Mouse (Mus musculus): ENCODE data around the gene Psme1. TPM values are rescaled to one million over a fixed set of nuclear protein-coding genes. Genes with fewer than 3 reads are reported as not detected.

Psme1 gene
- total and polyA plus RNA-seq, 3 experiments, result 101 to 264 (median 231) TPM

GRCm38 (mm10) chr14:55575302-55575701 lies 2.6 kb upstream of the Psme1 start, which contains the start of gene Fitm1:
Fitm1 (plus strand) TSS chr14:55575617.
- H3K4me1 ChIP-seq (ENCODE audit: control insufficient read depth, insufficient read depth, low read length), result peaks cover 4% of the 10 kb centered on the region; the same call in 1 of the 2 replicates
- H3K27me3 ChIP-seq (ENCODE audit: control insufficient read depth, insufficient read depth, low read length), result no peaks in the 10 kb centered on the region
- WGBS, result 40% methylated on average over 8 of the region's 8 CpGs
- intact Hi-C loops (cut with DNase I), result no loop called here
- H3K79me2 ChIP-seq (replicated peaks; ENCODE audit: control insufficient read depth, insufficient read depth, low read length), result 0 out of 2 replicates have a peak, but pooled peaks cover 4% of the 10 kb centered on the region
- TF ChIP-seq POLR2A (IDR thresholded peaks at IDR 0.05; ENCODE audit: insufficient read depth, low read depth, low read length) (peak; percentile 85), CTCF (IDR thresholded peaks at IDR 0.05) (no peak), EP300 (IDR thresholded peaks at IDR 0.05; ENCODE audit: insufficient read depth, low read depth, low read length) (peak; percentile 90)
- peak within 1 kb of the TSS; percentile 92 for H3K27ac ChIP-seq
- peak within 1 kb of the TSS; percentile 30 for H3K4me3 ChIP-seq
- H3K36me3 ChIP-seq (ENCODE audit: control insufficient read depth, insufficient read depth, low read length), result no peaks in the 10 kb centered on the region
- peak within 1 kb of the TSS; percentile 84 for H3K9ac ChIP-seq (ENCODE audit: low read depth, low read length)
- peak; percentile 60 to 78 for DNase-seq

- intact Hi-C loops (cut with DNase I), result no loop called here
- TF ChIP-seq POLR2A (IDR thresholded peaks at IDR 0.05; ENCODE audit: insufficient read depth, low read depth, low read length) (0 out of 2 replicates have a peak, but pooled peaks have one; percentile 39), CTCF (IDR thresholded peaks at IDR 0.05) (no peak)
- peak in 1 of 2 experiments; percentile 57 for DNase-seq
- Histone ChIP-seq H3K4me3 (peak overlapping the region; percentile 30; the same call in 1 of the 2 replicates), H3K36me3 (ENCODE audit: control insufficient read depth, insufficient read depth, low read length) (no peaks in the 10 kb centered on the region), H3K79me2 (replicated peaks; ENCODE audit: control insufficient read depth, insufficient read depth, low read length) (0 out of 2 replicates have a peak, but pooled peaks cover 4% of the 10 kb centered on the region), H3K9ac (ENCODE audit: low read depth, low read length) (peak overlapping the region; percentile 84), H3K27me3 (ENCODE audit: control insufficient read depth, insufficient read depth, low read length) (no peaks in the 10 kb centered on the region), H3K27ac (peak overlapping the region; percentile 92), H3K4me1 (ENCODE audit: control insufficient read depth, insufficient read depth, low read length) (peaks cover 3% of the 10 kb centered on the region; the same call in 1 of the 2 replicates)
- 39% methylated on average over 13 of the region's 13 CpGs for WGBS
Observed at GRCm38 (mm10) chr14:55575711-55576110, 2.2 kb upstream of the Psme1 start.

- peak overlapping the region; percentile 92 for H3K27ac ChIP-seq
- no peaks in the 10 kb centered on the region for H3K27me3 ChIP-seq (ENCODE audit: control insufficient read depth, insufficient read depth, low read length)
- TF ChIP-seq CTCF (IDR thresholded peaks at IDR 0.05), result no peak
- peak overlapping the region; percentile 68 for H3K9ac ChIP-seq (ENCODE audit: low read depth, low read length)
- intact Hi-C loops (cut with DNase I), result no loop called here
- H3K4me3 ChIP-seq, result peak overlapping the region; percentile 25
- peaks cover 3% of the 10 kb centered on the region; the same call in 1 of the 2 replicates for H3K4me1 ChIP-seq (ENCODE audit: control insufficient read depth, insufficient read depth, low read length)
- DNase-seq, result peak in 1 of 2 experiments; percentile 45
- WGBS, result 59% methylated on average over 16 of the region's 16 CpGs
- H3K79me2 ChIP-seq (replicated peaks; ENCODE audit: control insufficient read depth, insufficient read depth, low read length), result 0 out of 2 replicates have a peak, but pooled peaks cover 4% of the 10 kb centered on the region
- H3K36me3 ChIP-seq (ENCODE audit: control insufficient read depth, insufficient read depth, low read length), result no peaks in the 10 kb centered on the region
Observed at GRCm38 (mm10) chr14:55576376-55576775, 1.5 kb upstream of the Psme1 start.

- WGBS, result 23% methylated on average over 6 of the region's 6 CpGs
- H3K4me1 ChIP-seq (ENCODE audit: control insufficient read depth, insufficient read depth, low read length), result peaks cover 3% of the 10 kb centered on the region; the same call in 1 of the 2 replicates
- intact Hi-C loops (cut with DNase I), result loop anchor here (1.0 kb wide), 1 partner anchor 18 kb away; the partner anchor contains the start of genes A730061H03Rik and Dcaf11
- no peak for TF ChIP-seq POLR2A (IDR thresholded peaks at IDR 0.05; ENCODE audit: insufficient read depth, low read depth, low read length)
- TF ChIP-seq CTCF (IDR thresholded peaks at IDR 0.05), result no peak
- peak overlapping the region; percentile 94 for H3K27ac ChIP-seq
- peak overlapping the region; percentile 98 for H3K4me3 ChIP-seq
- H3K27me3 ChIP-seq (ENCODE audit: control insufficient read depth, insufficient read depth, low read length), result no peaks in the 10 kb centered on the region
- H3K79me2 ChIP-seq (replicated peaks; ENCODE audit: control insufficient read depth, insufficient read depth, low read length), result 0 out of 2 replicates have a peak, but pooled peaks cover 4% of the 10 kb centered on the region
- peak overlapping the region; percentile 95 for H3K9ac ChIP-seq (ENCODE audit: low read depth, low read length)
- peak in 1 of 2 experiments; percentile 73 for DNase-seq
- H3K36me3 ChIP-seq (ENCODE audit: control insufficient read depth, insufficient read depth, low read length), result no peaks in the 10 kb centered on the region
Observed at GRCm38 (mm10) chr14:55578668-55579269, 846 bp downstream of the Psme1 start.

GRCm38 (mm10) chr14:55579511-55580496 lies 1.9 kb downstream of the Psme1 start:
- intact Hi-C loops (cut with DNase I), result no loop called here

More at GRCm38 (mm10) chr14:55579511-55580496, 1.9 kb downstream of the Psme1 start:
- no peak overlapping the region for H3K9ac ChIP-seq (ENCODE audit: low read depth, low read length)
- WGBS, result 85% methylated on average over 23 of the region's 23 CpGs
- no peak overlapping the region for H3K27ac ChIP-seq
- TF ChIP-seq CTCF (IDR thresholded peaks at IDR 0.05), result no peak
- peak; percentile 33; the same call in 1 of the 2 replicates for TF ChIP-seq POLR2A (IDR thresholded peaks at IDR 0.05; ENCODE audit: insufficient read depth, low read depth, low read length)
- no peak for TF ChIP-seq EP300 (IDR thresholded peaks at IDR 0.05; ENCODE audit: insufficient read depth, low read depth, low read length)
- no peak for DNase-seq
- H3K27me3 ChIP-seq (ENCODE audit: control insufficient read depth, insufficient read depth, low read length), result no peaks in the 10 kb centered on the region
- H3K4me3 ChIP-seq, result no peak overlapping the region
- peaks cover 3% of the 10 kb centered on the region; the same call in 1 of the 2 replicates for H3K4me1 ChIP-seq (ENCODE audit: control insufficient read depth, insufficient read depth, low read length)
- H3K79me2 ChIP-seq (replicated peaks; ENCODE audit: control insufficient read depth, insufficient read depth, low read length), result 0 out of 2 replicates have a peak, but pooled peaks cover 4% of the 10 kb centered on the region
- no peaks in the 10 kb centered on the region for H3K36me3 ChIP-seq (ENCODE audit: control insufficient read depth, insufficient read depth, low read length)
